Mouse (Mus musculus) CH12.LX (cell line): Measurements from ENCODE around the gene B3gntl1.

Source experiments
- BHLHE40 ChIP-seq: IDR thresholded peaks from 2 replicates; pipeline ENCODE4 v1.6.1; 2011; ENCODE audit warnings: mild to moderate bottlenecking, low read depth, low read length, improper control_type of control experiment
- CHD1 ChIP-seq: IDR thresholded peaks from 2 replicates; pipeline ENCODE4 v1.6.1; 2012; ENCODE audit warnings: low read depth, low read length, improper control_type of control experiment, inconsistent platforms
- CTCF ChIP-seq, 2 experiments: IDR thresholded peaks in 1 of 2; conservative IDR thresholded peaks in 1 of 2; 2 replicates each; pipeline ENCODE4 v1.5.1; 2011 to 2012; ENCODE audit warnings: low read depth in 2 of 2, low read length in 2 of 2, improper control_type of control experiment in 1 of 2, inconsistent platforms in 1 of 2, mild to moderate bottlenecking in 1 of 2, moderate library complexity in 1 of 2
- EP300 ChIP-seq: IDR thresholded peaks from 2 replicates; pipeline ENCODE4 v1.6.1; 2011; ENCODE audit warnings: low read length, improper control_type of control experiment
- MAZ ChIP-seq: IDR thresholded peaks from 2 replicates; pipeline ENCODE4 v1.6.1; 2012; ENCODE audit warnings: low read depth, mild to moderate bottlenecking, inconsistent platforms, low read length, improper control_type of control experiment, moderate library complexity
- POLR2A ChIP-seq: IDR thresholded peaks from 2 replicates; pipeline ENCODE4 v1.6.1; 2011; ENCODE audit warnings: low read depth, mild to moderate bottlenecking, improper control_type of control experiment, low read length
- RCOR1 ChIP-seq: conservative IDR thresholded peaks from 2 replicates; pipeline ENCODE4 v1.6.1; 2012; ENCODE audit warnings: low read depth, mild to moderate bottlenecking, inconsistent platforms, low read length, improper control_type of control experiment
- ZMIZ1 ChIP-seq: IDR thresholded peaks from 2 replicates; pipeline ENCODE4 v1.6.1; 2012; ENCODE audit warnings: low read depth, mild to moderate bottlenecking, inconsistent platforms, low read length, improper control_type of control experiment
- ZNF384 ChIP-seq: IDR thresholded peaks from 2 replicates; pipeline ENCODE4 v1.6.1; 2012; ENCODE audit warnings: low read depth, low read length, improper control_type of control experiment, inconsistent platforms

DNA sequence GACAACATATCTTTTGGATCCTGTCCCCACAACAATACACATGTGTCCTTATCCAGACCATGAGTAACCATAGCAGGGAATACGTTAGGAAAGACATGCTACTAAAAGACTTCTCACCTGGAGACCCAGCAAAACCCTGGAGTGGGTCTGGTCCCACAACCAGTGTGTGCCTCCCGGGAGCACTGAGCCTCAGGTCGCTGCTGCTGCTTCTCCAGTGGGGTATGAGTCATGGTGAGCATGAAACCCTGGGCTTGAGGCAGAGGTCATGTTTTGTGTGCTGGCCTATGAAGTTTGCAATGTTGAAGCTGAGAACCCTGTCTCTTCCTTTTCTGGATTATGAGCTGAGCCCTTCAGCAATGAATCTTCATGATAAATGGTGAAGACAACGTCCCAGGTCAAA lies 13.1 kb upstream of the B3gntl1 start:
- no peak for TF ChIP-seq CTCF (conservative IDR thresholded peaks at IDR 0.05 in 1 of 2, IDR thresholded peaks at IDR 0.05 in 1 of 2; ENCODE audit: low read depth in 2 of 2, low read length in 2 of 2)
- no peak for TF ChIP-seq ZNF384
- no peak for TF ChIP-seq MAZ
- TF ChIP-seq EP300: no peak
- TF ChIP-seq RCOR1: no peak
- TF ChIP-seq BHLHE40: no peak
- no peak for TF ChIP-seq POLR2A
- TF ChIP-seq CHD1: no peak
- TF ChIP-seq ZMIZ1: no peak
